Mouse (Mus musculus) limb, embryonic 11.5 days (tissue): Measurements from ENCODE around the gene Vmn1r79. TPM values are rescaled to one million over a fixed set of nuclear protein-coding genes. Genes with fewer than 3 reads are reported as not detected.
"Not testable (repeated sequence)": the region's sequence is repeated elsewhere in the genome, so short reads cannot be mapped to it uniquely, and the experiment has no call there.

Source experiments
- ATAC-seq: fragments of 200-750 bp; cut with Nextera tagmentation; 2 replicates; pipeline ENCODE4 v1.8.0; 2017; ENCODE audit warnings: low read depth; ENCODE audit not compliant: insufficient number of reproducible peaks, low FRiP score, low TSS enrichment
- DNase-seq: peaks from one replicate; pipeline ENCODE4 v3.0.0-alpha.2; 2015; ENCODE audit warnings: low spot score
- H3K27ac ChIP-seq: fragments of 300-500 bp; sonication (generic); replicated peaks from 2 replicates; pipeline ENCODE4 v1.5.1; 2014; ENCODE audit warnings: low read depth, mild to moderate bottlenecking, low read length
- H3K27me3 ChIP-seq: fragments of 300-500 bp; sonication (generic); 2 replicates; pipeline ENCODE4 v1.6.1; 2014; ENCODE audit warnings: mild to moderate bottlenecking, low read length, mixed read lengths; ENCODE audit not compliant: control insufficient read depth, insufficient read depth
- H3K36me3 ChIP-seq: fragments of 300-500 bp; sonication (generic); 2 replicates; pipeline ENCODE4 v1.6.1; 2014; ENCODE audit warnings: mild to moderate bottlenecking, low read length, moderate library complexity, mixed read lengths; ENCODE audit not compliant: control insufficient read depth, insufficient read depth
- H3K4me1 ChIP-seq: fragments of 300-500 bp; sonication (generic); 2 replicates; pipeline ENCODE4 v1.6.1; 2014; ENCODE audit warnings: low read length, mixed read lengths; ENCODE audit not compliant: control insufficient read depth, insufficient read depth
- H3K4me2 ChIP-seq: fragments of 300-500 bp; sonication (generic); 2 replicates; pipeline ENCODE4 v1.6.1; 2014; ENCODE audit warnings: low read depth, mild to moderate bottlenecking, moderate library complexity; ENCODE audit not compliant: severe bottlenecking
- H3K4me3 ChIP-seq: fragments of 300-500 bp; sonication (generic); 2 replicates; pipeline ENCODE4 v1.5.1; 2014; ENCODE audit warnings: low read depth, low read length
- H3K9ac ChIP-seq: fragments of 300-500 bp; sonication (generic); 2 replicates; pipeline ENCODE4 v1.6.1; 2014; ENCODE audit warnings: mild to moderate bottlenecking, low read length
- H3K9me3 ChIP-seq: fragments of 300-500 bp; sonication (generic); 2 replicates; pipeline ENCODE4 v1.6.1; 2016; ENCODE audit warnings: low read length; ENCODE audit not compliant: control insufficient read depth
- WGBS: fragments of 180-500 bp; shearing (Covaris S2); extraction: QIAGEN DNeasy Blood & Tissue Kit; methylation state at CpG from one replicate; pipeline ENCODE4 v1.1.7; 2014; 5-methylcytosine and 5-hydroxymethylcytosine counted together
- polyA plus RNA-seq: library from polyadenylated mRNA; unstranded; fragments of >200 nt; fragmentation: Nextera tagmentation; extraction: Ambion mirVana; gene quantifications from 2 replicates; pipeline ENCODE4 v1.2.1, GENCODE M21; 2014

Gene Vmn1r79
- not detected in 2 replicates for polyA plus RNA-seq

DNA sequence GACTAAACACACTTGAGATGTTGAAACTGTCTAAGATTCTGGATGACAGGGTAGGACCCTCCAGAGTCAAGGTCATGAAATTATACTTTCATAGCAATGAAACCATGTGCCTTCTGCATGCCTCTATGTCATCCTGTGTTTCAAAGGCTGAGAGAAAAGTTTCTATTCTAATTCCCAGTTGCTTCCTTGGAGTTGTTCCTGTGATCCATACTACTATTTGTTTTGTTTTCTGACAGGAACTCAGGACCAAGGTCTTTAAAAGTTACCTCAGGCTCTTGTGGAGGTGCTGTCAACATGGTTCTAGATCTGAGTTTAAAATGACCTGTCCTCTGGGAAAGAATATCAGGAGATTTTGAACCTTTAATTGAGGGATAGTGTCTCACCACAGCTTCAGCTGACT is at the start of gene Vmn1r79:
Gene Vmn1r79 (plus strand): TSS at position 301 of the 400 bp plus-strand sequence.
- H3K4me1 ChIP-seq, H3K27ac ChIP-seq, H3K9ac ChIP-seq, H3K4me3 ChIP-seq, ATAC-seq, DNase-seq, H3K4me2 ChIP-seq, H3K9me3 ChIP-seq, H3K27me3 ChIP-seq, H3K36me3 ChIP-seq: not testable (repeated sequence)

GRCm38 (mm10) chr7:12149957-12150356 is 21.1 kb upstream of the Vmn1r79 start, which contains the start of gene Vmn1r78:
Vmn1r78 (plus strand) TSS chr7:12150257.
- ATAC-seq (no peak), DNase-seq (no peak)
- no peak within 1 kb of the TSS for H3K4me3 ChIP-seq
- no peaks in the 10 kb centered on the region for H3K27me3 ChIP-seq
- no peak within 1 kb of the TSS for H3K9ac ChIP-seq
- WGBS, result 70% methylated on average over 2 of the region's 2 CpGs
- no peaks in the 10 kb centered on the region for H3K36me3 ChIP-seq
- H3K4me1 ChIP-seq, result no peaks in the 10 kb centered on the region
- H3K9me3 ChIP-seq, result no peaks in the 10 kb centered on the region
- H3K27ac ChIP-seq, result no peak within 1 kb of the TSS
- no peak within 1 kb of the TSS for H3K4me2 ChIP-seq

DNA sequence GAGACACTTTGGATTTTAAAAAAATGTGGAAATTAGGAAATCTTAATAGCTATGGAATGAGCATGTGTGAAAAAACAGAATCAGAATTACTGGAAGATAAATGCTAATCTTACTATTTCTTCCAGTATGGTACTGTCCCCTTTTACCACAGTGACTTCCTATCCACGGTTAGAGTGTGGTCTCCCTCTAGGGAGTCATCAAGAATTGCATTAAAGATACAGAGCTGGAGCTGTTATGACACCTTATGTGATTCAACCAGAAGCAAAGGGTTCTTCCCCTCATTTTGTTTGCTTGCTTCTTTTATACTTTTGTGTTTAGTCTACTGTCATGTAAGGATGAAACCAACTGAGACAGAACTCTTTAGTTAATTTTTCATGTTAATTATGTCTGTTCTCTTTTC is 14.6 kb upstream of the Vmn1r79 start:
- H3K36me3 ChIP-seq, H3K9me3 ChIP-seq, H3K4me3 ChIP-seq, H3K27me3 ChIP-seq, ATAC-seq, H3K4me1 ChIP-seq, DNase-seq, H3K4me2 ChIP-seq, H3K27ac ChIP-seq, H3K9ac ChIP-seq: not testable (repeated sequence)
- 63% methylated on average over 1 of the region's 1 CpGs for WGBS

DNA sequence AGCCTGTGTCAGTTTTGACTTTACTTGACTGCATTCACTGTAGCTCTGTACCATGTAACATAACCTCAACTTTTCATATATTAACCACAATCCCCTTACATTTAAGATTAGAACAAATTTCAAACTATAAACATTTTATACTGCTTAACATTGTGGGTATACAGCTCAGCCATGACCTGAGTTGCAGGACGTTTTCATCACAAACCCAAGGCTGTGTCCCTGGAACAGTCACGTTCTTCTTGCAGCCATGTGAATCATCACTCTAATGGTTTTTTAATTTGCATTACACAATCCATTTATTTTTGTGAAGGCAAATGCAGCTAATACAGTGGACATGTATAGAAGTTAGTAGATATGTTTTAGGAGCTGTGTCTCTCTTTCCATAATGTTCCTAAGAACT is 1.8 kb downstream of the Vmn1r79 start:
- not testable (repeated sequence) for H3K9me3 ChIP-seq, ATAC-seq, H3K4me1 ChIP-seq, H3K36me3 ChIP-seq, H3K9ac ChIP-seq, H3K27ac ChIP-seq, H3K4me2 ChIP-seq, H3K27me3 ChIP-seq, DNase-seq, H3K4me3 ChIP-seq
- 66% methylated on average over 2 of the region's 2 CpGs for WGBS

GRCm38 (mm10) chr7:12188986-12189385 is 17.9 kb downstream of the Vmn1r79 start, which contains the start of gene Vmn1r80:
Vmn1r80 (plus strand) TSS chr7:12189286.
- WGBS, result 85% methylated on average over 1 of the region's 1 CpGs
- H3K27me3 ChIP-seq, result no peaks in the 10 kb centered on the region
- H3K9ac ChIP-seq, result no peak within 1 kb of the TSS
- H3K36me3 ChIP-seq, result no peaks in the 10 kb centered on the region
- ATAC-seq (no peak), DNase-seq (no peak)
- H3K4me2 ChIP-seq, result no peak within 1 kb of the TSS
- no peak within 1 kb of the TSS for H3K4me3 ChIP-seq
- no peak within 1 kb of the TSS for H3K27ac ChIP-seq
- H3K4me1 ChIP-seq, result no peaks in the 10 kb centered on the region
- no peaks in the 10 kb centered on the region for H3K9me3 ChIP-seq

DNA sequence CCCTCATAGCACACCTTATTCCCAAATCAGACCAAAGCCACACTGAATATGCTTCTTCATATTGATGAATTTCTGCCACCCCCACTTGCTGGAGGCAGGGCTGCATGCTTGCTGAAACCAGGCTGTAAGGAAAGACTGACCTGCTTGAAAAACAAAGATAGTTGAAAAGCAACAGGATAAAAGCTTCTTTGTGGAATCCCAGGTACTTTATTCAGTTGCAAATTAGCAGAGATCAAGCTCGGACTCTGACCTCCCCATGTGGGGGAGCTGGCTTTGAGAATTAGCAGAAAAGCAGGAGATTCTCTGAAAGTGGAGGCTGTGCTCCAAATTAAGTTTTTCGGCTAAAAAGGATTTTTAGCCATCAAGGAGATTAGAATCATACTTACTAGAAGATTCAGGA is 33.1 kb downstream of the Vmn1r79 start:
- H3K36me3 ChIP-seq, result no peaks in the 10 kb centered on the region
- H3K4me1 ChIP-seq, result no peaks in the 10 kb centered on the region
- H3K27me3 ChIP-seq, result no peaks in the 10 kb centered on the region
- WGBS, result 64% methylated on average over 2 of the region's 2 CpGs
- H3K4me2 ChIP-seq, result no peak overlapping the region
- no peak overlapping the region for H3K27ac ChIP-seq
- H3K4me3 ChIP-seq, result no peak overlapping the region
- DNase-seq (no peak), ATAC-seq (no peak)
- peaks cover 3% of the 10 kb centered on the region; the same call in 1 of the 2 replicates for H3K9me3 ChIP-seq
- H3K9ac ChIP-seq, result no peak overlapping the region

Other genes starting within 250 kb of the Vmn1r79 start
- not detected in 2 replicates for gene Vmn1r76, start 233.1 kb upstream of the Vmn1r79 start, polyA plus RNA-seq
- not detected in 2 replicates for gene Vmn1r77, start 134.5 kb upstream of the Vmn1r79 start, polyA plus RNA-seq
- gene Vmn1r78, start 21.0 kb upstream of the Vmn1r79 start, polyA plus RNA-seq, result not detected in 2 replicates
- gene Vmn1r80, start 18.0 kb downstream of the Vmn1r79 start, polyA plus RNA-seq, result not detected in 2 replicates
- gene Vmn1r81, start 97.0 kb downstream of the Vmn1r79 start, polyA plus RNA-seq, result not detected in 2 replicates
- gene Vmn1r82, start 129.2 kb downstream of the Vmn1r79 start, polyA plus RNA-seq, result not detected in 2 replicates
- 0.09 TPM in 1 of 2 replicates, not detected in the other for gene Vmn1r83, start 158.2 kb downstream of the Vmn1r79 start, polyA plus RNA-seq
- not detected in 2 replicates for gene Vmn1r84, start 198.0 kb downstream of the Vmn1r79 start, polyA plus RNA-seq